Mouse (Mus musculus): ENCODE measurements around the gene Ell3.
"Not testable (repeated sequence)": the region's sequence is repeated elsewhere in the genome, so short reads cannot be mapped to it uniquely, and the experiment has no call there.

Ell3 gene

GRCm38 (mm10) chr2:121444178-121444577 is at the start of gene Ell3:
Gene Ell3, minus strand, starts transcription at chr2:121444278.
- no peak for DNase-seq (ENCODE audit: low read depth in 1 of 2, low spot score in 2 of 2)

DNA sequence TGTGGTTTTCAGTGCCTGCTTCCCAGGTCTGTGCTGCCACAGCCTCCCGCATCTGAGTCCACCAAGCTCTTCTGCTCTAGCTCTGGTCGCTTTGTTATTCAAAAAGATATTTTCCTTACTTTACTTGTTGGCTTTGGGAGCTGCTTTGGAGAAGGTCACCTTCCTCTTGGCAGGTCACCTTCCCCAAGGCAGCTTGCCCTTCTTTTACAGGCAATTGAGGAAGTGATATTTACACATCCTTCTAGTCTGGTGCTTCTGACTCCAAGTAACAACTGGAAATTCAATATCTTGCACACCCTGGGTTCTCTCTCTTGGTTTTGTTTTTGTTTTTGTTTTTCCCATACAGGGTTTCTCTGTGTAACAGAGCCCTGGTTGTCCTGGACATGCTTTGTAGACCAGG is 40.3 kb upstream of the Ell3 start:
- not testable (repeated sequence) for DNase-seq (ENCODE audit: low read depth in 1 of 2, low spot score in 2 of 2)

- no peak for DNase-seq (ENCODE audit: low read depth in 1 of 2, low spot score in 2 of 2)
Measured at GRCm38 (mm10) chr2:121483576-121483975, 39.5 kb upstream of the Ell3 start.

- not testable (repeated sequence) for DNase-seq (ENCODE audit: low read depth in 1 of 2, low spot score in 2 of 2)
Measured at GRCm38 (mm10) chr2:121480916-121481315, 36.8 kb upstream of the Ell3 start.

DNA sequence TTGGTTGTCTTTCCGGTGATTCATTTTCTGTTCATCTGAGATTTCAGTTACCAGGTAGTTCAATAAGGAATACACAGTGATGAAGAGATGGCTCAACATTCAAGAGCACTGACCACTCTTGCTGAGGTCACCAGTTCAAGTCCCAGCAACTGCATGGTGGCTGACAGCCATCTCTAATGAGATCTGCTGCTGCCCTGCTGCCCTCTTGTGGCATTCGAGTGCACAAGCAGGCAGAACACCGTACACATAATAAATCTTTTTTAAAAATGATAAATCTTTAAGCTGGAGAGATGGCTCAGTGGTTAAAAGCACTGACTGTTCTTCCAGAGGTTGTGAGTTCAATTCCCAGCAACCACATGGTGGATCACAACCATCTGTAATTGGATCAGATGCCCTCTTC is 36.4 kb upstream of the Ell3 start:
- peak in 1 of 2 experiments; percentile 23 for DNase-seq (ENCODE audit: low read depth in 1 of 2, low spot score in 2 of 2)

GRCm38 (mm10) chr2:121477491-121478266 is 33.6 kb upstream of the Ell3 start:
- no peak for DNase-seq (ENCODE audit: low read depth in 1 of 2, low spot score in 2 of 2)

- not testable (repeated sequence) for DNase-seq (ENCODE audit: low read depth in 1 of 2, low spot score in 2 of 2)
Measured at GRCm38 (mm10) chr2:121475306-121475705, 31.2 kb upstream of the Ell3 start.

DNA sequence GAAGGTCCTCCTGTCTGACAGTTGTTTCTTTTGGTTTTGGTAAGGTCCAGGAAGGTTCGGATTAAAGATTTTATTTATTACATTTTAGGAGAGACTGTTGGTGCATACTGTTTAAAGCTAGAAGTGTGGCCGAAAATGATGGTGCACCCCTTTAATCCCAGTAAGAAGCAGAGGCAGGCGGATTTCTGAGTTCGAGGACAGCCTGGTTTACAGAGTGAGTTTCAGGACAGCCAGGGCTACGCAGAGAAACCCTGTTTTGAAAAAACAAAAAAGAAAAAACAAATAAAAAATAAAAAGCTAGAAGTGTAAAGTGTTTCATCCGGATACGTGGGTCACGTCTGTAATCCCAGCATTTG is 30.1 kb upstream of the Ell3 start:
- no peak for DNase-seq (ENCODE audit: low read depth in 1 of 2, low spot score in 2 of 2)

DNA sequence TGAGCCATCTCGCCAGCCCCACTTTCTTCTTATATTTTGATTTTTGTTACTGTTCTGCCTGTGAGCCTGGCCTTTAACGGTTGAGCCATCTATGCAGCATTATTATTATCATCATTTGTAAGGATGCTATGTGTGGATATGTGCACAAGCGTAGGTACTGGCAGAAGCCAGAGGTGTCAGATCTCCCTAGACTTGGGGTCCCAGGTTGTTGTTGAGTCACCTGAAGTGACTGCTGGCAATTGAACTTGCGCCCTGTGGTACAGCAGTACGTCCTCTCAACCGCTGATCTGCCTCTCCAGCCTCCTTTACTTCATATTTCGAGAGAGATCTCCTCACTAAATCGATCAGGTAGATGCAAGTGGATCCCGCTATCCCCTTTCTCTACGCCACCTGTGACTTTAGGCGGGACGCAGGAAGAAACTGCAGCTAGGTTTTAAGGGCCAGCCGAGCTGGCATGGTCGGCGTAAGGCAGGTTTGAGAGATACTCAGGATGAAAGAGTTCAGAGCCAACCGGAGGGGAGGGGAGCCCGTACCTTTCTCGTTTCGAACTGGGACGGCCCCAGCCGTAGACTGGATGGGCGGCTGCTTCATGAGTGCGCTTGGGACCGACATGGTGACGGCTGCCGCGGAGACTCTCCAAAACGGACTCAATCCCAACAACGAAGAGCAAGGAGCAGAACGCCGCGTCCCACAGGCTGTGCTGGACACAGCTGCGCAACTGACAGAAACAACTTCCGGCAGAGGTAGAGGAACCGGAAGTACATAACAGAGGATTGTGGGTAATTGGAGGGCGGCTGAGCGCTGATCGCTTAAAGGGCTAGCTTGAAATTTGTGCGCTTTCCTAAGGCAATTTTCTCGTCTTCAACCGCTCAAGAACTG is 29.5 kb upstream of the Ell3 start, which contains the start of gene Mfap1b:
TSS of gene Mfap1b (minus strand) at position 767 of the 879 bp plus-strand sequence.
- DNase-seq (ENCODE audit: low read depth in 1 of 2, low spot score in 2 of 2): peak; percentile 27 to 60

DNA sequence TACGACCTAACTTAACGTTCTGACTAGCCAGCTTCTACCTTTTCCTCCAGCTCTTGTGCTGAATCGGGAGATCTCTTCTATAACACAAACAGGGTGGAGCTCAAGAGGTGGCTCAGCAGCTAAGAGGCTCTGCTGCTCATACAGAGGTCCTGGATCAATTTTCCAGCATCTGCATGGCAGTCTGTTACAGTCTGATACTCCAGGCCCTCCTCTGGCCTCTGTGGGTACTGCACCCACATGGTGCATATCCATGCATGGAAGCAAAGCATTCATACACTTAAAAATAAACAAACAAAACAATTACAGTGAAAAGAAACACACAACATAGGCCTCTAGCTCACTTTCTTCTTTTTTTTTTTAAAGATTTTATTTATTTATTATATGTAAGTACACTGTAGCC is 28.7 kb upstream of the Ell3 start:
- DNase-seq (ENCODE audit: low read depth in 1 of 2, low spot score in 2 of 2): not testable (repeated sequence)

DNA sequence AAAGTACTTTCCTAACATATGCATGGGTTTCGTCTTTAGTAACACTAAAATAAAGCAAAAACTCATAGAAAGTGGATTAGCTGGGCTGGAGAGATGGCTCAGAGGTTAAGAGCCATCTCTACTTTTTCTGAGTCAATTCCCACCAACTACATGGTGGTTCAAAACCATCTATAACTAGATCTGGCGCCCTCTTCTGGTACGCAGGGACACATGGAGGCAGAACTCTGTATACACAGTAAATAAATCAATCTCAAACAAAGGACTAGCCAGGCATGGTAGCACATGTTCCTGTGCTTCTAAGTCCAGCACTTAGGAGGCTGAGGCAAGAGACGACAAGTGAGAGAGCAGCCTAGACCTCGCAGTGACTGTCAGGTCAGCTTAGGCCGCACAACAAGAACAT is 24.9 kb upstream of the Ell3 start:
- DNase-seq (ENCODE audit: low read depth in 1 of 2, low spot score in 2 of 2): not testable (repeated sequence)

GRCm38 (mm10) chr2:121460071-121460470 is 16.0 kb upstream of the Ell3 start:
- DNase-seq (ENCODE audit: low read depth in 1 of 2, low spot score in 2 of 2): no peak

DNA sequence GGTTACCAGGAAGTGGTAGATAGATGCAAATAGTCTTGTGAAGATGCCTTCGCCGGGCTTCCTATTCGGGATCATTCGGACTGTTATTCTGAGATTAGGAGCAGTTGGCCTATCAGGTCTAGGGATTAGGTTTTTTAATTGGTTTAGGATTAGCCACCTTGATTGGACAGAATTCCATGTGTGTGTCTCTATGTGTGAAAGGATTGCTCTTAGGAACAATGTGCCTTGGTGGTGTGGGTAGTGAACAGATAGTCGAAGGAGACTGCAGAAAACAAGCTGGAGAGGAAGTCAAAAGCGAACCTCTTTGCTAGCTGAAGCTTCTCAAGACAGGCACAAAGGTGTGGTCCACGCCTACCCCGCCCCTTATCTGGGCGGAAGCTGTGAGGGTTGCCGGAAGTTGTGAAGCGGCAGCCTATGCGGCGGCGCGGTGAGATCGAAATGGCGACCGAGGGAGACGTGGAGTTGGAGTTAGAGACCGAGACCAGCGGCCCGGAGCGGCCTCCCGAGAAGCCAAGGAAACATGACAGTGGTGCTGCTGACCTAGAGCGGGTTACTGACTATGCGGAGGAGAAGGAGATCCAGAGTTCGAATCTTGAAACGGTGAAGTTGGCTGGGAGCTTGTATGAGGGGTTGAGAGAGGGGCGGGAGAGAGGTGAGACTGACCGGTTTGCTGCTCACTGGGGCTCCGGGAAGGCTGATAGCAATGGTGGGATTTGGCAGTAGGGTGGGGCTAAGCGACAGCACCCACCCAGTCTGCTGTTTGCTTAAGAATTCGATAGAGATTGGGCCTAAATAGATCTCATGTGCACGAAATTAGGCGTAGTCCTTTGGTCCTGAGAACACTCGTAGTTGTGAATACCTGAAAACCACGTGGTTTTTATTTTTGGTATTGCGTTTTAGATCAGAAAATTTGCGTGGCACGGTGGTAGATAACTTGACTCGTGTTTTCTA is 12.9 kb upstream of the Ell3 start, which contains the start of gene Serinc4:
TSS of gene Serinc4 (minus strand) at position 90 of the 951 bp plus-strand sequence.
- peak; percentile 62 to 71 for DNase-seq (ENCODE audit: low read depth in 1 of 2, low spot score in 2 of 2)

- no peak for DNase-seq (ENCODE audit: low read depth in 1 of 2, low spot score in 2 of 2)
Measured at GRCm38 (mm10) chr2:121455534-121455933, 11.5 kb upstream of the Ell3 start.

GRCm38 (mm10) chr2:121453917-121454316 is 9.8 kb upstream of the Ell3 start:
- DNase-seq (ENCODE audit: low read depth in 1 of 2, low spot score in 2 of 2): no peak

DNA sequence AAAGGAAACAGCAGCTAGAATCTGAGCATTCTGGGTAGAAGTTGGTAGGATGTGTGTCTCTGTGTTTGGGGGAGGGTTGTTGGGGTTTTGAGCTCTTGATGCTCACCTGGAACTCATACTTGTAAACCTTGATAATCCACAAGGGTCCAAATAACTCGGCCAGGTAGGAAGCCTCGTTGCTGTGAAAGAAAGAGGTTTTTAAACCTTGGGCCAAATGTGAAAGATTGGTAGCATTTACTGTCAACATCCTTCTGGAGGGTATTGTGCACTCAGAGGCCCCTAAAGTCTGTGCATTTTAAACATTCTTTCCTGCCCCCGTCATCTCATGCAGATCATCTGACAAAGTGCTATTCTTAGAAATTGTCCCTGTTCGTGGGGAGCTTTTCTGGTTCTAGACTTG is 8.9 kb upstream of the Ell3 start, which contains the start of gene Hypk:
TSS of gene Hypk (plus strand) at position 301 of the 400 bp plus-strand sequence.
- DNase-seq (ENCODE audit: low read depth in 1 of 2, low spot score in 2 of 2): no peak

GRCm38 (mm10) chr2:121452361-121452760 is 8.3 kb upstream of the Ell3 start:
- no peak for DNase-seq (ENCODE audit: low read depth in 1 of 2, low spot score in 2 of 2)

- no peak for DNase-seq (ENCODE audit: low read depth in 1 of 2, low spot score in 2 of 2)
Measured at GRCm38 (mm10) chr2:121450093-121450492, 6.0 kb upstream of the Ell3 start.

- no peak for DNase-seq (ENCODE audit: low read depth in 1 of 2, low spot score in 2 of 2)
Measured at GRCm38 (mm10) chr2:121449545-121450011, 5.5 kb upstream of the Ell3 start.

DNA sequence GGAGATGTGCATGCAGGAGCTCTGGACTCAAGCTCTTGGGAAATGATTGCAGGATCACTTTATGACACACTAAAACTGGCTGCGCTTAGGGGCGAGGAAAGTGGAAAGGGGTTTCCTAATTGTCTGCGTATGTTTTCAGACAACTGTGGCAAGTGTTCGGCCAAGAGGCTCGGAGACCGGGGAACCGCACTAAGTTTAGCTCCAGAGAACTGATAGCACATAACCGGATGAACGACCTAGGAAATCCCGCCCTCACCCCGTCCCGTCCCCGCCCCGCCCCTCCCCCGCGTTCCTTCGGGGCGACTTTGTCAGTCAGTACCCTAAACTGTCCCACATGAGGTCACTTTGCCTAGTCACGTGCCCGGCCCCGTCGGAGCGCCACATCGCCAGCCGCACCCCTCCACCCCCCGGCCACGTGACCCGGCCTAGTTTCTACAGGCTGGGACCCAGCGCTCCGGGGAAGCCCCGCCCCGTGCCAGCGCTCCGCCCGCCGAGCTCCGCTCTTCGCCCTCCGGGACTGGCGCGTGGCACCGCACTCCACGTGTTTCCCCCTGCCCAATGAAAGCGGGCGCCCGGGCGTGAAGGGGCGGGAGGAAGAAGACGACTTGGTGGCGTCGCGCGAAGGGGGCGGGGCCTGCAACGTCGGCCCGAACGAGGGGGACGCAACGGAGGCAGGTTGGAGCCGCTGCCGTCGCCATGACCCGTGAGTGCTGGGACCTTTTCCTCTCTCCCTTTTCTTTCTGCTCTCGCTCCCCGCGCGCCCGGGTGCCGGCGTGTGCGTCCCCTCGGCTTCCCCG is 4.9 kb upstream of the Ell3 start, which contains the start of gene Serf2:
TSS of gene Serf2 (plus strand) at position 457 of the 797 bp plus-strand sequence.
- peak; percentile 99 to 100 for DNase-seq (ENCODE audit: low read depth in 1 of 2, low spot score in 2 of 2)
